Mouse (Mus musculus): ENCODE measurements at regions not wholly inside any gene's neighbourhood (a gene's known extent, or its start where the extent isn't known, plus 50 kb on each side); places are given as distances from the start of the nearest gene placed in this dataset.
"Not testable (repeated sequence)": the region's sequence is repeated elsewhere in the genome, so short reads cannot be mapped to it uniquely, and the experiment has no call there.

- DNase-seq, result no peak
Measured at GRCm38 (mm10) chr10:46108810-46109209, 531.2 kb downstream of the Hace1 start.

GRCm38 (mm10) chr10:46114631-46115130 lies 537.1 kb downstream of the Hace1 start:
- no peak for DNase-seq

DNA sequence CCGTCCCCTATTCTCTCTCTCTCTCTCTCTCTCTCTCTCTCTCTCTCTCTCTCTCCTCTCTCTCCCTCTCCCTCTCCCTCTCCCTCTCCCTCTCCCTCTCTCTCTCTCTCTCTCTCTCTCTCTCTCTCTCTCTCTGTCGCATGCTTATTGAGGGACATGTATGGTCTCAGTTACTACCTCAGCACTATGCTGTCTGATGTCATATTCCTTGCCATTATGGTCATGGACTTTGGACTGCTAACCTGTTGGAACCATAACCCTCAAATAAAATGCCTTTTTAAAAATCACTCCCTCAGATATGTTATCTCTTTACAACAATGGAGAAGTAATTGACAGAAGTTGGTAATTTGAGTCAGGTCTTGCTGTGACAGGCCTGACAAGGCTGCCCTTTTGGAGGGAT lies 544.8 kb downstream of the Hace1 start:
- DNase-seq, result not testable (repeated sequence)

- no peak for DNase-seq
Measured at GRCm38 (mm10) chr10:46123795-46124194, 546.2 kb downstream of the Hace1 start.

DNA sequence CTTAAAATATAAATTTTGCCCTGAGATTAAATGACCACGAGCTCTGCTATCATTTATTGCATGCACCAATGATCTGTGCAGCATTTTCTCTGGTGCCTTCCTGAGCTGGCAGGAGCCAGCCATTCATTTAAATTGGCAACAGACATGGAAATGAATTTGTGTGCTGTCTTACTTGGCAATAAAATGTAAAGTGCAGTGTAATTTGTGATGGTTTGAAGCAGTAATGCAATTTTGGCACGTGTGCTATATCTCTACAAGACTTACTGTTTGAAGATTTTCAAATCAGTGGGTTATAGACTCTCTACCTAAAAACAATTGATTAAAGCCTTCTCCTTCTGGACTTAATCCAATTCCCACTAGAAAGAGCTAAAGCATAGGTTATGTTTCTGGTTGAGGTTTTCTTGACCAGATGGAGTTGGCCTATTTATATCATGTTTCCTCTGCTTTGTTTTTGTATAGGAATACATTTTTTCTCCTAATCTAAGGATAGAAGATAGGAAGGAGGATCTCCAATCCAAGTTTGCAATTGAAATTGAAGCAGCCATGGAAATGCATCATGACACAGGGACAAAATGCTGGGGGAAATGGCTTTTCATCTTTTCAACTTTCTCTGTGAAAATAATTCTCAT lies 557.6 kb downstream of the Hace1 start:
- no peak for DNase-seq

DNA sequence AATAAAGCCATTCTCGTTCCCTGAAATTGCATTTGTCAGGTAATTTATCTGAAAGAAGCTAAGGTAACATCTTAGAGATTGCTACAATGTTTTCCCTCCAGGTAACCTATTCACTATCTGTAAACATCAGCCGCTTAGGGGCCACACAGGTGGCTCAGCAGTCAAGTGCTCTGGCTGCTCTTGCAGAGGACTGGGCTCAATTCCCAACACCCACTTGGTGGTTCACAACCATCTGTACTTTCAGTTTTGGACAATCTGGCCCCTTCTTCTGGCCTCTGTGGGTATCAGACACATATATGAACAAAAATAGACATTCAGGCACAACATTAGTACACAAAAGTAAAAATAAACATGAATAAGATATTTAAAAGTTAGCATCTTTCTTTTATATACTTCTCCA lies 596.4 kb downstream of the Hace1 start:
- no peak for DNase-seq

DNA sequence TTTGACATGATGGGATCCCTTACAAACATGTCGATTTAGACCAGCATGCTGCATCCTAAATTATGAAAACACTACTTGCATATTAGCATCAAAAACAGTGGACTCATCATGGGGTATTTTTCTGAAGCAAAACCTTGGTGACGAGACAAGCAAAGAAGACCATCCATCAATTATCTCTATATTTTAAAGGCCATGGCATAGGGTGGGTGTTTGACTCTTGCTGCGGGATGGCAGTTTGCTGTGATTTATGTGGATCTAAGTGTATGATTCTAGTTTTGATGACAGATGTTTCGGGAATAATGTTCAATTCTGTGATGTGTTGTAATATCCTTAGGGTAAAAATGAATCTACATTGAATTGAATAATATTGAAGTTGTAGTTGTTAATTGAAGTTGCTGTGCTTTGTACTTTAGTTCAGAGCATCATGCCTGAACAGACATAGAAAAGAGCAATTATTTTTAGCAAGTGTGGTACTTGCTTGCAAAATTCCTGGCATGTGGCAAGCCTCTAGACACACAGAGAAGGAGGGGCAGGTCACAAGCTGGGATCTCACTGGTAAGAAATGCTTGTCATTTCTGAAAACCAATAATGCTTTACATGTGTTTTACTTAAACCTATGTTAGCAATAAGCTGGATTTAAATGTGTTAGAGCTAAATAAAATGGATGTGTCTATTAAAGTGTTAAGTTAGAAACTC lies 608.3 kb downstream of the Hace1 start:
- no peak for DNase-seq

DNA sequence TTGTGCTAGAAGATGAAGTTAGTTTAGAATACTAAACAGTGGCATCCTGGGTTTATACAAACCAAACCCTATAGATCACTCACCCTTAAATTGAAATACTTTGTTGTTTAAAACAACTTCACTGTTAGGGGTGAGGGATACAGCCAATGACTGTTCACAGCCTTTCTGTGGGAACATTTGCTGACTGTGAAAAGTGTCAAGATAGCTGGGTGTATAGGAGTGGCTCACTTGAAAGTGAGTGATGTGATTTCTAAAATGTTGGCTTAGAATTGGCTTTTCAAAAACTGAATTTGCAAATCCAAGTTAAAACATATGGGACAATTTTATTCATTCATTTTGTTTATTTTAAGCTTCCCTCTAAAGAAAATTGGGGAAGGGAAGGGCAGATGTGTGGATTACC lies 616.5 kb downstream of the Hace1 start:
- DNase-seq, result no peak

GRCm38 (mm10) chr10:46226837-46227402 lies 649.3 kb downstream of the Hace1 start:
- no peak for DNase-seq

GRCm38 (mm10) chr10:46229608-46230007 lies 652.0 kb downstream of the Hace1 start:
- DNase-seq, result no peak

- DNase-seq, result no peak
Measured at GRCm38 (mm10) chr10:46235581-46235980, 658.0 kb downstream of the Hace1 start.

GRCm38 (mm10) chr10:46255575-46255974 lies 677.9 kb downstream of the Hace1 start:
- no peak for DNase-seq

DNA sequence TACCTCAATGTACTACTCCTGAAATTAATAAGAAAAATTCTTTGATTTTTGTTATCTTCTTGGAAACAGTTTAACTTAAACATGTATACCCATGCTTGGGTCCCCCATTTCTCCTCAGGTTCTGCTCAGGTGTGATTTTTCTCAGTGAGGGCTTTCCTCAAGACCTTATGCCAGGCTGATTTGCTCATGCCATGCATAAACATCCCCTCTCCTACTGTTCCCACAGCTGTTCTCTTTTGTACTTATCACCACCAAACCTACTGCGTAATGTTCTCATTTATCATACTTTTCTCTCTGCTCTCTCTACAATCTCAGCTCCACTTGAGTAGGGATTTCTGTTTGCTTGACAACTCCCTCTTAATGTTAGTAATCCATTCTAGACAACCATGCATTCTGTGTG lies 692.1 kb downstream of the Hace1 start:
- no peak for DNase-seq

- DNase-seq, result no peak
Measured at GRCm38 (mm10) chr10:46273846-46274245, 696.2 kb downstream of the Hace1 start.

GRCm38 (mm10) chr10:46294290-46294689 lies 716.7 kb downstream of the Hace1 start:
- DNase-seq, result no peak

DNA sequence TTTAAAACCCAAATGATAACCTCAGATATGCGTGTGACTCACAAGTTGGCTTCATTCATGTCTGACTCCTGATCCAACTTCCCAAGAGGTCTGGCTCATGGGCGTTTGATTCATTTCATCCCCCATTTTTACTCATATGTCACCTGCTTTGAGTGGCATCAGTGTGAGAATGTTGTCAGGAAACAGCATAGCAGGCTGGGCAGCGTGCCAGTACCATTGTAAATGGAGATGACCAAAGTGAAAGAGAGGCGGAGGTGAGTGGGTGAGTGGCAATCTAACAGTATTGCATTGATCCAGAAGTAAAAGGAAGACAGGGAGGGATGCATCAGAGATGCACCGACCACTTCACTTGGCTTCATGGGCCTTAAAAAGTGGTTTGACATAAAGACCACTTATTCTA lies 720.7 kb downstream of the Hace1 start:
- peak in 1 of 2 experiments; percentile 2 for DNase-seq

DNA sequence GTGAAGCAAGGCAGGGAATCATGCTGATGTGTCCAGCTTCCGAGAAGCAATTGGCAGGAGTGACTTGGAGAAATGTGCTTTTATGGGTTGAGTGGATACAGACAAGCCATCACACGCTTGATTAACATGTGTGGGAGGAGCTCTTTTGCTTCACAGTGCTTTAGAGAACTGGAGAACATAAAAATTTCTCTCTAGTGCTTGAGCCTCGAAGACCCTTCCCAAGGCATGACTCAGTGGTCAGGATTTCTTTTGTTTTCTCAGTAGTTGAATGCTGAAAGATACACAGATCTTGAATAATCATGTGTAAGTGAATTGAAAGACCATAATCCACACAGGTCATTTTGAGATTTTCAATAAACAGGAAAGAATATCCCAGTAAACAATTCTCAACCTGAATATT lies 721.9 kb downstream of the Hace1 start:
- no peak for DNase-seq

DNA sequence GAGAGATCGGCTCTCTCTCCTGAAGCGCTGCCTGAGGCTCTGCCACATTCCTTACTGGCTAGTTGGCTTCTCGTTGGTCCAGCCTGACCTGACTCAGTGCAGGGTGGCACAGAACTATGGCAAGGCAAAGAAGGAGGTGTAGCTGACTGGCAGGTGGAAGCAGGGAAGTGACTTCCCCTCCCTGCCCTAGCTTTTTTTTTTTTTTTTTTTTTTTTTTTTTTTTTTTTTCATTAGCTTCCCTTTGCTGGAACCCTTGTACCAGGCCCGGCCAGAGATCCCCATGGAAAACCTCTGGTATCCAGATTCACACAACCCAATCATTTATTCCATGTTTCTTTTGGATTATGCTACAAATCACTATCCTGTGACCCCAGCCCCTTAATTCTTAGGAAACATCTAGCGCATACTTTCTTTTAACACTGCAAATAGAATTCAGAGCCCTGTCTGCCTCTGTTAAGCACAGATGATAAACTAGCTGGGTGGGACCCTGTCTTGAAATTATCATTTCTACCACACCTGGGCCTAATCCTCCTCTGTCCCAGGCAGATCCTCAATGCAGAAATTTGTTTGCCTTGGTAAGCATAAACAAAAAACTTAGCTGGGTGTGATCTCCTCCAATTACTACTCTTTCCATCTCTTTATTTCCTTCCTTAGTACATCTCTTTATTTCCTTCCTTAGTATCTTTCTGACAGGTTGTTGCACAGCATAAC lies 742.9 kb downstream of the Hace1 start:
- DNase-seq, result no peak

DNA sequence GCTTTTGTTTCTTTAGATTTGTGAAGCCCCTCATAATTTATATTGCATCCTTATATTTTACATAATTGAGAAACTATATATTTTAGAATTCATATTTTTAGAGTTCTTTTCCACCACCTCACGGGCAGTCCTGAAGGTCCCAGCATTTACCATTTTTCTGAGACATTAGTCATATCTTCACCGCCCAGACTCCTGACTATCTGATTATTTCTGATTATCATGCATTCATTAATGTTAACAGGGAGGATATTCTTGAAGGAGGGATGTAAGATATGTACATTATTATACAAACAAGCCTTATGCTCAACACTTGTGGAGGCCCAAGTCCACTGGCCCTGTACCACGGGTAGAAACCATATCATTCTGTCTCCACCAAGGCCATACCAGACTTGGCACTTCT lies 743.4 kb downstream of the Hace1 start:
- DNase-seq, result no peak

DNA sequence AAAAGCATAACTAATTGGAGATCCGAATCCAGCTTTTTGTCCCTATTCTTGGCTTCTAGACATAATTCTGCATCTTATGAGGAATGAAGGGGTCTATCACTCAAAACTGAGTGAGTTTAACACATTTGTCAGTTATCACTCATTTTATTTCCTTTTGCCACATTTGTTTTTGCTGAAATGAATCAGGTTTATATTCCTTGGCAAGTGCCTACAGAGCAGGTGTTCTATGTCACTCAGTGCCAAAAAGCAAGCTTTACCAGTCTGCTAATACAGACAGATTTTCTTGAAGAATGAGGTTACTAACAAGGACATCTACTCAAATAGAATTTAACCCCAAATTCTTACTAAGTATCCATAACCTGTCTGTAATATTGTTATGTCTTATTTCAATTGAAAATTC lies 751.4 kb downstream of the Hace1 start:
- DNase-seq, result no peak

GRCm38 (mm10) chr10:46331599-46332283 lies 754.1 kb downstream of the Hace1 start:
- DNase-seq, result no peak

GRCm38 (mm10) chr10:46333231-46333630 lies 755.6 kb downstream of the Hace1 start:
- no peak for DNase-seq

- no peak for DNase-seq
Measured at GRCm38 (mm10) chr10:46345315-46345714, 767.7 kb downstream of the Hace1 start.

Data from kidney, postnatal 4 days (tissue).